ENCODE assay signal across 8 mouse cellular contexts in the genomic region with DNA sequence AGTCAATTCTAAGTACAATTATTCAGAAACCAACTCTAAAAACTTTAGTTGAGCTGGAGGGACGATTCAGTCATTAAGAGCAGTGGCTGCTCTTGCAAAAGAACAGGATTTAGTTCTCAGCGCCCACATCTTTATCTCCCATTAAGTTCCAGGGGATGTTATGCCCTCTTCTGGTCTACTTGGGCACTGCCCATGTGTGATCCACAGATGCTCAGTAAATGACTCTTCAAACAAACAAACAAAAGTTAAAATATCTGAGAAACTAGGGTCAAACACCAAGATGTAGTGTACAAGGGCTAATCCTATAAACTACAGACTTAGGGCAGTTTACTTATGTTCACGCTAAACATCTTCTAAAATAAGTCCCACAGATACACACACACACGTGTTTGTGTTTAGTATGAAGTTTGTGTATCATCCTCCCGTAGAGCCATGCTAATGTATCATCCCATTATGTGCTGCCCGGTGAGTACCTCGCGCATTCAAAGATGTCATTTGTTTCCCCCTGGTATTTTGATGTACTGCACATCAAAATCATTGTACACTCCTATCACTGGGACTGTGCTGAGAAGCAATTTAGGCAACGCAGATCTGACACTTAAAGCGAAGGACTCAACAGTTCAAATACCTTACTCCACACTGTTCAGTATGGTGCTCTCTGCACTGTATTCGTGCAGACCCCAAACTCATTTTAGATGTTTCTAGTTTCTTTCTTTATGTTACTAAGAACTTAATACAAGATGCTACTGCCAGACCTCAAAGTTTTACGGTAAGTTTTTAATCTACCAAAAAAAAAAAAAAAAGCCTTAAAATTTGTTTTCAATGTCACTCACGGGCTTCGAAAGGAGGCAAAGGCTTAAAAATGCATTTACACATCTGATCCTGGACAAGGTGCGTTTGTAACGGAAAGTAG. TPM values are rescaled to one million over a fixed set of nuclear protein-coding genes. Genes with fewer than 3 reads are reported as not detected.
DNase-seq lines count a peak whose midpoint lies in the region; ATAC-seq and TF ChIP-seq lines count a peak whose summit lies in the region.

No protein-coding gene starts in this region.

- no peak overlapping the region for H3K27ac ChIP-seq in hindbrain, embryonic 12.5 days
- no peak overlapping the region for H3K27ac ChIP-seq in lung, embryonic 16.5 days (ENCODE audit: low read length)
- H3K27ac ChIP-seq in stomach, embryonic 14.5 days (ENCODE audit: low read length) = peak overlapping the region; percentile 46; the same call in 1 of the 2 replicates

- H3K9ac ChIP-seq in hindbrain, embryonic 12.5 days = peak overlapping the region; percentile 89
- H3K9ac ChIP-seq in lung, embryonic 16.5 days (ENCODE audit: low read length) = peak overlapping the region; percentile 98
- peak overlapping the region; percentile 91 for H3K9ac ChIP-seq in stomach, embryonic 14.5 days (replicated peaks; ENCODE audit: low read depth, low read length)

- H3K27me3 ChIP-seq in hindbrain, embryonic 12.5 days = no peaks in the 10 kb centered on the region
- no peaks in the 10 kb centered on the region for H3K27me3 ChIP-seq in lung, embryonic 16.5 days (ENCODE audit: control insufficient read depth, insufficient read depth, low read depth, low read length)
- no peaks in the 10 kb centered on the region for H3K27me3 ChIP-seq in stomach, embryonic 14.5 days (ENCODE audit: control insufficient read depth, insufficient read depth, low read length)

- ATAC-seq in hindbrain, embryonic 12.5 days (ENCODE audit: low FRiP score) = peak; percentile 30; the same call in 1 of the 2 replicates
- ATAC-seq in lung, embryonic 16.5 days (ENCODE audit: low read depth) = no peak
- no peak for ATAC-seq in stomach, embryonic 14.5 days (ENCODE audit: insufficient number of reproducible peaks, insufficient read depth, low FRiP score, low read depth)

- 27% methylated on average over 16 of the region's 16 CpGs for WGBS in lung, adult 2 months
- WGBS in hindbrain, embryonic 12.5 days = 33% methylated on average over 16 of the region's 16 CpGs
- 22% methylated on average over 16 of the region's 16 CpGs for WGBS in lung, embryonic 16.5 days
- 28% methylated on average over 16 of the region's 16 CpGs for WGBS in stomach, embryonic 14.5 days

- peaks cover 12% of the 10 kb centered on the region; the same call in 1 of the 2 replicates for H3K36me3 ChIP-seq in hindbrain, embryonic 12.5 days
- no peaks in the 10 kb centered on the region; the same call in 1 of the 2 replicates for H3K36me3 ChIP-seq in lung, embryonic 16.5 days (ENCODE audit: control insufficient read depth, insufficient read depth, low read length)
- H3K36me3 ChIP-seq in stomach, embryonic 14.5 days (ENCODE audit: control insufficient read depth, insufficient read depth, low read length) = peaks cover 6% of the 10 kb centered on the region; the same call in 1 of the 2 replicates

- H3K4me2 ChIP-seq in hindbrain, embryonic 12.5 days (replicated peaks) = peak overlapping the region; percentile 86
- H3K4me2 ChIP-seq in lung, embryonic 16.5 days (ENCODE audit: low read depth, low read length) = peak overlapping the region; percentile 77
- peak overlapping the region; percentile 69 for H3K4me2 ChIP-seq in stomach, embryonic 14.5 days (replicated peaks; ENCODE audit: low read depth, low read length)

- no peaks in the 10 kb centered on the region for H3K4me1 ChIP-seq in lung, adult 2 months (ENCODE audit: control insufficient read depth, insufficient read depth, low read length)
- H3K4me1 ChIP-seq in hindbrain, embryonic 12.5 days = 0 out of 2 replicates have a peak, but pooled peaks cover 3% of the 10 kb centered on the region
- H3K4me1 ChIP-seq in lung, embryonic 16.5 days (replicated peaks; ENCODE audit: control insufficient read depth, insufficient read depth, low read length) = 0 out of 2 replicates have a peak, but pooled peaks cover 2% of the 10 kb centered on the region
- H3K4me1 ChIP-seq in stomach, embryonic 14.5 days (ENCODE audit: control insufficient read depth, insufficient read depth, low read length) = no peaks in the 10 kb centered on the region

- TF ChIP-seq POLR2A in lung, adult 2 months (IDR thresholded peaks at IDR 0.05; ENCODE audit: borderline replicate concordance, extremely low read depth, low read depth, low read length) = no peak

- no peak for DNase-seq in lung, adult 2 months
- no peak for DNase-seq in lung, postnatal 14 days
- peak; percentile 28 for DNase-seq in c-Kit-negative CD71-positive TER-119-positive erythroid progenitor cells, embryonic 14.5 days (ENCODE audit: low read depth, low spot score)
- DNase-seq in frontal cortex, postnatal 25 days (ENCODE audit: low spot score in 2 of 2) = no peak
- DNase-seq in layer of hippocampus, postnatal 10 days (ENCODE audit: low spot score in 2 of 2) = no peak

- H3K4me3 ChIP-seq in lung, adult 2 months (replicated peaks; ENCODE audit: extremely low read depth, low read depth, low read length) = peak overlapping the region; percentile 87
- H3K4me3 ChIP-seq in hindbrain, embryonic 12.5 days = peak overlapping the region; percentile 81
- peak overlapping the region; percentile 83 for H3K4me3 ChIP-seq in lung, embryonic 16.5 days (ENCODE audit: low read length)
- peak overlapping the region; percentile 87 for H3K4me3 ChIP-seq in stomach, embryonic 14.5 days (ENCODE audit: low read depth, low read length)

- no peak for TF ChIP-seq CTCF in lung, adult 2 months (IDR thresholded peaks at IDR 0.05; ENCODE audit: insufficient read depth, low read length)

- H3K9me3 ChIP-seq in hindbrain, embryonic 12.5 days (replicated peaks) = no peaks in the 10 kb centered on the region
- no peaks in the 10 kb centered on the region for H3K9me3 ChIP-seq in lung, embryonic 16.5 days (ENCODE audit: control insufficient read depth, low read length)
- no peaks in the 10 kb centered on the region for H3K9me3 ChIP-seq in stomach, embryonic 14.5 days (ENCODE audit: control insufficient read depth, low read depth, low read length)

RNA-seq across cellular contexts. Expression of a gene that starts 0.9 kb away (rescaled TPM):
- 1.7 and 3.1 TPM in 2 replicates for polyA plus RNA-seq in lung, adult 2 months (2012; rRNA removed)
- 21.6 and 23.4 TPM in 2 replicates for polyA plus RNA-seq in hindbrain, embryonic 12.5 days (2016; fragmentation: Nextera tagmentation; extraction: Ambion mirVana)
- polyA plus RNA-seq in lung, embryonic 16.5 days (2015; fragmentation: Nextera tagmentation; extraction: Ambion mirVana) = 32.2 and 33.0 TPM in 2 replicates
- polyA plus RNA-seq in stomach, embryonic 14.5 days (2014; fragmentation: Nextera tagmentation; extraction: Ambion mirVana) = 30.3 and 35.1 TPM in 2 replicates
- total RNA-seq in layer of hippocampus, postnatal 10 days (2021) = 1 to 10 TPM; 5.9 to 6.1 TPM

RNA-seq across cellular contexts. Expression of a gene that starts 21.4 kb away (rescaled TPM):
- polyA plus RNA-seq in lung, adult 2 months (2012; rRNA removed) = 9.9 and 16.5 TPM in 2 replicates
- 138 and 155 TPM in 2 replicates for polyA plus RNA-seq in hindbrain, embryonic 12.5 days (2016; fragmentation: Nextera tagmentation; extraction: Ambion mirVana)
- polyA plus RNA-seq in lung, embryonic 16.5 days (2015; fragmentation: Nextera tagmentation; extraction: Ambion mirVana) = 154 and 158 TPM in 2 replicates
- polyA plus RNA-seq in stomach, embryonic 14.5 days (2014; fragmentation: Nextera tagmentation; extraction: Ambion mirVana) = 173 and 176 TPM in 2 replicates
- total RNA-seq in layer of hippocampus, postnatal 10 days (2021) = 10 to 100 TPM; 55.4 to 63.7 TPM

RNA-seq across cellular contexts. Expression of a gene that starts 21.4 kb away (rescaled TPM):
- 2.9 and 5.9 TPM in 2 replicates for polyA plus RNA-seq in lung, adult 2 months (2012; rRNA removed)
- polyA plus RNA-seq in hindbrain, embryonic 12.5 days (2016; fragmentation: Nextera tagmentation; extraction: Ambion mirVana) = 25.3 and 28.1 TPM in 2 replicates
- polyA plus RNA-seq in lung, embryonic 16.5 days (2015; fragmentation: Nextera tagmentation; extraction: Ambion mirVana) = 10.9 and 14.1 TPM in 2 replicates
- 21.0 and 22.2 TPM in 2 replicates for polyA plus RNA-seq in stomach, embryonic 14.5 days (2014; fragmentation: Nextera tagmentation; extraction: Ambion mirVana)
- total RNA-seq in layer of hippocampus, postnatal 10 days (2021) = 10 to 100 TPM; 17.2 to 24.7 TPM

RNA-seq across cellular contexts. Expression of a gene that starts 25.7 kb away (rescaled TPM):
- polyA plus RNA-seq in lung, adult 2 months (2012; rRNA removed) = 2.0 and 2.3 TPM in 2 replicates
- polyA plus RNA-seq in hindbrain, embryonic 12.5 days (2016; fragmentation: Nextera tagmentation; extraction: Ambion mirVana) = 0.74 and 1.4 TPM in 2 replicates
- polyA plus RNA-seq in lung, embryonic 16.5 days (2015; fragmentation: Nextera tagmentation; extraction: Ambion mirVana) = 1.6 and 2.8 TPM in 2 replicates
- 2.0 and 2.9 TPM in 2 replicates for polyA plus RNA-seq in stomach, embryonic 14.5 days (2014; fragmentation: Nextera tagmentation; extraction: Ambion mirVana)
- total RNA-seq in layer of hippocampus, postnatal 10 days (2021) = 1 to 10 TPM; 2.4 to 2.7 TPM
